Mouse (Mus musculus): ENCODE measurements at regions not wholly inside any gene's neighbourhood (a gene's known extent, or its start where the extent isn't known, plus 50 kb on each side); places are given as distances from the start of the nearest gene placed in this dataset.

DNA sequence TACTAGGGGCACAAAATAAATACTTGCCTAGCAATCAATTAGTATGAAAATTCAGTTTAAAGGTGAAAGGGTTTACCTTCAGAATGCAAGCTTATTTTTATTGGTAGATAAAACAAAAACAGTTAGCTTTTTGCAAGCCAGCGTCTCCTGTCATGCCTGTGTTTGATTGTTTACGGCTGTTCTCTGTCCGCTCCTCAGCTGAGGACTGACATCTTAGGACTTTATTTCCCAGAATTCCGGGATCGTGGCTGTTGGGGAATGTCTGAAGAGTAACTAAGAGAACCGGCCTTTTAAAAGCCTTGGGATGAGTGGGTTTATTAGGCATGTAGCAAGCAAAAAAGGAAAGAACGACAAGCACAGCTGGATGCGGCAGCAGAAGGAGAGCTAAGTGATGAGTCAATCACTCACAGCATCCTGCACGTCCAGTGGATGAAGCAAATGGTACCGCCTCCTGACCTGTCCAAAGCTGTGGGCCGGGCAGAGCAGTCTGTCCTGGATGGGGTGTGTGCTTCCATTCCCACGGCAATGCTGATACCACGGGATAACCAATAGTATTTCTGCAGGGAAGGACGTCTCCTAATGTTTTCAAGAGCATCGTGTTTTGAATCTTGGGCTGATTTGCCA is 990.9 kb downstream of the Adgrl2 start:
- Histone ChIP-seq H3K4me3 (replicated peaks) (peak overlapping the region; percentile 18), H3K36me3 (replicated peaks; ENCODE audit: low read length) (no peaks in the 10 kb centered on the region), H3K9me3 (peaks cover 43% of the 10 kb centered on the region), H3K4me1 (no peaks in the 10 kb centered on the region), H3K27me3 (replicated peaks) (no peaks in the 10 kb centered on the region)
- TF ChIP-seq GATA1 (IDR thresholded peaks at IDR 0.05; ENCODE audit: borderline replicate concordance, low read length) (no peak), FLI1 (IDR thresholded peaks at IDR 0.05; ENCODE audit: low read length) (no peak)

DNA sequence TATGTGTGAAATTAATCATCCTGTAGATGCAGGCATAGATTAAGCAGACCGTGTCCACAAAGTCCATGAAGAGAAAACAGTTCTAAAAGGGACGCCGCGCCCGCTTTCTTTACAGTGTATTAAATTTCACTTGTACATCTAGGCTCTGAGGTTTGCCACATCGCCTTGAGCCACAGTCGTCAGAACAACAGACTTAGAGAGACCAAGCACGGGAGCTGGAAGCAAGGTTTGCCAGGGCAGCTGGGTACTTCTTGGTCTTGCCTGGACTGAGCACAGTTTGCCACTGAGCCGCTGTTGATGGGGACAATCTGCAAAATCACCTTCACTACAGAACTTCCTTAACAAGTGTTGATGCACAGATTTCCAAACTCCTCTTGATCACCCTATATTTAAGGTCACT is 998.6 kb downstream of the Adgrl2 start:
- Histone ChIP-seq H3K36me3 (replicated peaks; ENCODE audit: low read length) (no peaks in the 10 kb centered on the region), H3K9me3 (peaks cover 18% of the 10 kb centered on the region), H3K27me3 (replicated peaks) (no peaks in the 10 kb centered on the region), H3K4me1 (no peaks in the 10 kb centered on the region), H3K4me3 (replicated peaks) (no peak overlapping the region)
- TF ChIP-seq GATA1 (IDR thresholded peaks at IDR 0.05; ENCODE audit: borderline replicate concordance, low read length) (no peak), FLI1 (IDR thresholded peaks at IDR 0.05; ENCODE audit: low read length) (no peak)

DNA sequence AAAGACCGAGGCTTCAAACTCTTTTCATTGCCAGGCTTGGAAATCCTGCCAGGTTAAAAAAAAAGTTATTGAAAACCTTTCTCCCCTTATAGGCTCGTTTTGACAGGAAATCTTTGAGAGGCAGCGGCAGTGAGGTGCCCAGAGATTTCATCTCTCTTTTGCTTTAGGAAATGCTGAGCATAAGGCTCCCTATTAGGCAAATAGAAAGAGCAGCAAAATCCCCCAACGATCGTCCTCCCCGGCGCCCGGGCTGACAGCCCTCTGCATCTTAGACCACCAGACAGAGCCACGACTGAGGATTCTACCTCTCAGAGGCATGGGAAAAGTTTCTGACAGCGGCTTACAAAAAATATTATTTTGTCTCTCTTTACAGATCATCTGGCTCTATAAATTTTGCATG is 999.5 kb downstream of the Adgrl2 start:
- no peaks in the 10 kb centered on the region for H3K36me3 ChIP-seq (replicated peaks; ENCODE audit: low read length)
- no peak overlapping the region for H3K4me3 ChIP-seq (replicated peaks)
- H3K9me3 ChIP-seq = peaks cover 16% of the 10 kb centered on the region
- H3K27me3 ChIP-seq (replicated peaks) = no peaks in the 10 kb centered on the region
- TF ChIP-seq FLI1 (IDR thresholded peaks at IDR 0.05; ENCODE audit: low read length) = no peak
- no peak for TF ChIP-seq GATA1 (IDR thresholded peaks at IDR 0.05; ENCODE audit: borderline replicate concordance, low read length)
- H3K4me1 ChIP-seq = no peaks in the 10 kb centered on the region

DNA sequence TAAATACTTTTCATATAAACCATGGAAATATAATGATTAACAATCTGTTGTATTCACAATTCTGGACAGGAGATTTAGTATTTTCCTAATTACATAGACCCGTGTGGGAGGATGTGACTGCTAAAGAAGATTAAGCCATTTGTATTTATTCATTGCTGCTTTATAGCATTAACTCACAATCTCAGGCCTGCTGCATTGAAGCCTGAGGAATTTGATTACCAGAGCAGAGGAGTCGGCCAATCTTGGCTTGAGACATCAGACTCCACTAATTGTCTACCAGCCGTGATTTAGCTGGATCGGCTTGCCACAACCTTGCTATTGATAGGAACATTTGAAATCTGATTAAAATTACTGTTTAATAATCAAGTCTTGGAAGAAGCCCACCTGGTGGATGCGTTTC is 1007.5 kb downstream of the Adgrl2 start:
- Histone ChIP-seq H3K4me3 (replicated peaks) (no peak overlapping the region), H3K4me1 (no peaks in the 10 kb centered on the region), H3K36me3 (replicated peaks; ENCODE audit: low read length) (no peaks in the 10 kb centered on the region), H3K27me3 (replicated peaks) (no peaks in the 10 kb centered on the region), H3K9me3 (peaks cover 23% of the 10 kb centered on the region)
- TF ChIP-seq GATA1 (IDR thresholded peaks at IDR 0.05; ENCODE audit: borderline replicate concordance, low read length) (no peak), FLI1 (IDR thresholded peaks at IDR 0.05; ENCODE audit: low read length) (no peak)

DNA sequence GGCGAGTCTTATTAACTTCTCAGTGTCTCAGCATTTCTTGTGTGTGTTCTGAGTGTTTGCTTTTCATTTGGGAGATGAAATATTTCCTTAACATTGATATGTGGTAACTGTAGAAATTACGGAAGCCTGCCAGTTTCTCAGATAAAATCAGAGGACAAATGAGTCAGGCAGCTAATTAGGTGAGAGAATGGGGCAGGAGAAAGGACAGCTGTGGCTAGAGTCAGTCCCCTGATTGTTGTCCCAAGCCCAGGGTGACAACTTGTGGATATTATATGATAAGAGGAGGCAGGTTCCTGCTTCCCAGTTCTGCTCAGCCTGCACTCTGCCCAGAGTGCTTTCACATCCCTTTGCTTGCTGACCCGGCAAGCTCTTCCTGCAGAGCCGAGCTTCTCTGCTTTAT is 1008.7 kb downstream of the Adgrl2 start:
- Histone ChIP-seq H3K27me3 (replicated peaks) (no peaks in the 10 kb centered on the region), H3K4me3 (replicated peaks) (no peak overlapping the region), H3K9me3 (peaks cover 26% of the 10 kb centered on the region), H3K4me1 (no peaks in the 10 kb centered on the region), H3K36me3 (replicated peaks; ENCODE audit: low read length) (no peaks in the 10 kb centered on the region)
- TF ChIP-seq FLI1 (IDR thresholded peaks at IDR 0.05; ENCODE audit: low read length) (no peak), GATA1 (IDR thresholded peaks at IDR 0.05; ENCODE audit: borderline replicate concordance, low read length) (no peak)

DNA sequence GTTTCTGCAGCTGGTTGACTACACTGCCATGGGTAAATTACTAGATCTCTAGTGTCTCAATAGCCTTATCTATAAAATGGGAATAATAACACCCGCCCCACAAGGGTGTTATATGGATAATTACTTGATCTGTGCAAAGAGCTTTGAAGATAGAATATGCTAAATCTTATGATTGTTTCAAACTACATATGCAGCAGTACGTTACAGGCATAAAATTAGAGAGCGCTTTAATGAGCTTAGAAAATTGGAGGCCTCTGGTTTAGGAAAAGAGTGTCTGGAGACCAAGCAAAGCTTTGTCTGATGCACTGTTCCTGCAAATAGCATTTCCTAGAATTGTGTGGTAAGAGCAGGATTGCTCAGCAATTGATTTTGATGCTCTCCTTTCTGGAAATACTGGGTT is 1013.8 kb downstream of the Adgrl2 start:
- H3K4me3 ChIP-seq (replicated peaks) = no peak overlapping the region

DNA sequence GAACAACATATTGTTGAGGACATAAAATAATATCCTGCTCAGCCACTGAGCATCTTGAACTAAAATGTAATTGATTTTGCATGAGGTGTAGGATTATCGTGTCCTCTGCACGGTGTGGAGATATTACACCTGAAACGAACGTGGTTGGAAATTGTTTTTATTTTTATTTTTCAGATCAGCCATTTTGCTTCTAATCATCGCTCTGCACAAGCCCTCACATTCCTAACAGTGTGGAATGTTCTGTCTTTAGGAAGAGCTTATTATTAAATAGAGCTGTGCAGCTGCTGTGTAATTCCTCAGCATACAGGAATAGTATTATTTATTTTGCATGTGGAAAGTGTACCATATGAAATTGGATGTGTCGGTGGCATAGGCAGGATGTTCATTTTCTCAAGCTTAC is 1014.3 kb downstream of the Adgrl2 start:
- H3K27me3 ChIP-seq (replicated peaks) = no peaks in the 10 kb centered on the region
- H3K4me1 ChIP-seq = no peaks in the 10 kb centered on the region
- no peak overlapping the region for H3K4me3 ChIP-seq (replicated peaks)
- no peak for TF ChIP-seq FLI1 (IDR thresholded peaks at IDR 0.05; ENCODE audit: low read length)
- no peak for TF ChIP-seq GATA1 (IDR thresholded peaks at IDR 0.05; ENCODE audit: borderline replicate concordance, low read length)
- H3K36me3 ChIP-seq (replicated peaks; ENCODE audit: low read length) = no peaks in the 10 kb centered on the region
- peaks cover 20% of the 10 kb centered on the region for H3K9me3 ChIP-seq

More for the DNA sequence above, 1013.8 kb downstream of the Adgrl2 start:
- Histone ChIP-seq H3K27me3 (replicated peaks) (no peaks in the 10 kb centered on the region), H3K36me3 (replicated peaks; ENCODE audit: low read length) (no peaks in the 10 kb centered on the region), H3K4me1 (no peaks in the 10 kb centered on the region), H3K9me3 (peaks cover 20% of the 10 kb centered on the region)
- TF ChIP-seq GATA1 (IDR thresholded peaks at IDR 0.05; ENCODE audit: borderline replicate concordance, low read length) (no peak), FLI1 (IDR thresholded peaks at IDR 0.05; ENCODE audit: low read length) (no peak)

DNA sequence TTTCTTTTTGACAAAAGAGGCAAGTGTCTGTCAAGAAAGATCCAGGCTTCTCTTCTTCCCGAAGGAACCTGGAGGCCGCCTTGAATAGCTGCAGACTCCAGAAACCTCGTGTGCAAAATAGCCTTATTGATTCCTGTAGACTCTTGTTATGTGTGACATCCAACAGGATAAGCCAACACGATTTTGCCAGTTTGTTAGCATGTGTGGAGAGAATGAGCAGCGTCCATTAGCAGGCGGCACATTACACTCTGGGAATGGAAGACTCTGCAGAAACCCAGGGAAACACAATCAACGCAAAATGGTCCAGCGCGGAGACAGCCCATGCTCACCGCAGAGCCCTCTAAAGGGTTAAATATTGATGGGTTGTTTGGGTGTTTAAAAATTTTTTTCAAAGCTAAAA is 1014.9 kb downstream of the Adgrl2 start:
- Histone ChIP-seq H3K27me3 (replicated peaks) (no peaks in the 10 kb centered on the region), H3K9me3 (peaks cover 20% of the 10 kb centered on the region), H3K4me3 (replicated peaks) (no peak overlapping the region), H3K36me3 (replicated peaks; ENCODE audit: low read length) (no peaks in the 10 kb centered on the region), H3K4me1 (no peaks in the 10 kb centered on the region)
- TF ChIP-seq FLI1 (IDR thresholded peaks at IDR 0.05; ENCODE audit: low read length) (no peak), GATA1 (IDR thresholded peaks at IDR 0.05; ENCODE audit: borderline replicate concordance, low read length) (no peak)

DNA sequence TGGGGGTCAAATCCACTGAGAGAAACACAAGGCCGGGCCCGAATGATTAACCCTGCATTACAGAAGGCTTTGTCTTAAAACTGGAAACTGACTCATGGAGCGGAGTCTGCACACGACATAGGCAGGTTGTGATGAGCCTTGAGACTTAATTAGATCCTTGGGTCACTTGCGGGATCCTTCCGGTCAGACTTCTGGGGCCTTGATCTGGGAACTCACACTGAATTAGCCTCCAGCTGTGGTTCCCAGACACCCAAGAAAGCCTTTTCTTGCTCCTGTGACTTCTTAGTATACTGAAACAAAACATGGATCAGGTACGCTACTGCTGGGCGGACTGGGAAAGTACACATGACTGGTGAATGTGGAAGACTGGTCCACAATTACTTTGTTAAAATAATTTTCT is 1015.8 kb downstream of the Adgrl2 start:
- no peaks in the 10 kb centered on the region for H3K36me3 ChIP-seq (replicated peaks; ENCODE audit: low read length)
- peaks cover 15% of the 10 kb centered on the region for H3K9me3 ChIP-seq
- TF ChIP-seq FLI1 (IDR thresholded peaks at IDR 0.05; ENCODE audit: low read length) (no peak), GATA1 (IDR thresholded peaks at IDR 0.05; ENCODE audit: borderline replicate concordance, low read length) (no peak)
- no peaks in the 10 kb centered on the region for H3K4me1 ChIP-seq
- no peaks in the 10 kb centered on the region for H3K27me3 ChIP-seq (replicated peaks)
- no peak overlapping the region for H3K4me3 ChIP-seq (replicated peaks)

DNA sequence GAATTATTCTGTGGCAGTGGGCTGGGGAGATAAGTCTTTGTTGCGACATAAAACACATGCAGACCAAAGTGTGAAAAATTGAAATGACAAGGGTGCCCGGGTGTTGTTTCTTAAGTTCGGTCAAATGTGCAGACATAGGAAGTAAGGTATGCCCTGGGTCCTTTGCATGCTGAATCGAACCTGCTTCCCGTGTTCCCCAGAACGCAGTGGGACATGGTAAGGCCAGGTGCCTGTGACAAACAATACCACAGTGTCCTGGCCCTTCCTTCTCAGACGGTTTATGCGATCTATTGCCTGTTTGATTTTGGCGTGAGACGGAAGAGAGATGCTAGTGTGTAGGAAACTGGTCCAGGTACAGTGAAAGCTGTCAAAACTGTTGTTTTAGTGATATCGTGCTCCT is 1022.1 kb downstream of the Adgrl2 start:
- TF ChIP-seq FLI1 (IDR thresholded peaks at IDR 0.05; ENCODE audit: low read length) (no peak), GATA1 (IDR thresholded peaks at IDR 0.05; ENCODE audit: borderline replicate concordance, low read length) (no peak)
- Histone ChIP-seq H3K27me3 (replicated peaks) (no peaks in the 10 kb centered on the region), H3K4me1 (no peaks in the 10 kb centered on the region)

DNA sequence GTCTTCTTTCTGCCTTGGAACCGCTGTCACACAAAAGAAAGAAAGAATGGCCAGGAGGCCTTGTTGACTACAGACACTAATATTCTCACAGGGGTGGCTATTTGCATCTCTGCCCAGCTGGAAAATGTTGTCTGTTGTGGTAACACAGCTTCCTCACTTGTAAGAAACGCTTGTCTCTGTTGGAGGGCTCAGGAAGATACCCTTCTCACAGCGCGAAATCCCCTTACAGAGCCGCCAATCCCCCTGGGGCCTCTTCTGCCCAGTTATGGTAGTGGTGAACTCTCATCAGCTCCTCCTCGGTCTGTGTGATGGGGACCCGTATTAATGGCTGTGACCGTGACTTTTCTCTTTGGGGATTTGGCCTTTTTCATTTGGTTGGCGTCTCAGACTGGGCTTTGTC is 1022.5 kb downstream of the Adgrl2 start:
- H3K27me3 ChIP-seq (replicated peaks) = no peaks in the 10 kb centered on the region
- TF ChIP-seq GATA1 (IDR thresholded peaks at IDR 0.05; ENCODE audit: borderline replicate concordance, low read length) (no peak), FLI1 (IDR thresholded peaks at IDR 0.05; ENCODE audit: low read length) (no peak)
- no peak overlapping the region for H3K4me3 ChIP-seq (replicated peaks)
- H3K4me1 ChIP-seq = no peaks in the 10 kb centered on the region
- H3K36me3 ChIP-seq (replicated peaks; ENCODE audit: low read length) = no peaks in the 10 kb centered on the region
- H3K9me3 ChIP-seq = peaks cover 33% of the 10 kb centered on the region

More for the DNA sequence above, 1022.1 kb downstream of the Adgrl2 start:
- Histone ChIP-seq H3K36me3 (replicated peaks; ENCODE audit: low read length) (no peaks in the 10 kb centered on the region), H3K9me3 (peaks cover 33% of the 10 kb centered on the region), H3K4me3 (replicated peaks) (peak overlapping the region; percentile 11)

Data from megakaryocyte, embryonic 14.5 days (primary cell).